Mouse (Mus musculus): ENCODE measurements around the gene Mrpl23. TPM values are rescaled to one million over a fixed set of nuclear protein-coding genes. Genes with fewer than 3 reads are reported as not detected.

The Mrpl23 gene
- polyA plus RNA-seq (2016; fragmentation: Nextera tagmentation; extraction: Ambion mirVana): 17.1 and 25.1 TPM in 2 replicates

GRCm38 (mm10) chr7:142532671-142533058 is at the start of gene Mrpl23:
Gene Mrpl23 (plus strand): TSS chr7:142532686.
- WGBS: 6% methylated on average over 17 of the region's 17 CpGs

GRCm38 (mm10) chr7:142483136-142483535 is 49.4 kb upstream of the Mrpl23 start:
- peak; percentile 91 for DNase-seq (ENCODE audit: low spot score)
- 12% methylated on average over 11 of the region's 11 CpGs for WGBS
- Histone ChIP-seq H3K9me3 (no peaks in the 10 kb centered on the region), H3K27ac (peak overlapping the region; percentile 99), H3K4me1 (peaks cover 95% of the 10 kb centered on the region), H3K36me3 (peaks cover 8% of the 10 kb centered on the region), H3K27me3 (ENCODE audit: insufficient read depth, poor library complexity, severe bottlenecking) (no peaks in the 10 kb centered on the region), H3K4me3 (no peak overlapping the region)

More at GRCm38 (mm10) chr7:142532671-142533058, at the start of gene Mrpl23:
- Histone ChIP-seq H3K27me3 (ENCODE audit: insufficient read depth, poor library complexity, severe bottlenecking) (no peaks in the 10 kb centered on the region), H3K27ac (peak within 1 kb of the TSS; percentile 96), H3K4me1 (peaks cover 68% of the 10 kb centered on the region), H3K4me3 (peak within 1 kb of the TSS; percentile 66), H3K36me3 (peaks cover 11% of the 10 kb centered on the region), H3K9me3 (no peaks in the 10 kb centered on the region)
- DNase-seq (ENCODE audit: low spot score): no peak

- Histone ChIP-seq H3K27me3 (ENCODE audit: insufficient read depth, poor library complexity, severe bottlenecking) (no peaks in the 10 kb centered on the region), H3K36me3 (peaks cover 23% of the 10 kb centered on the region), H3K9me3 (no peaks in the 10 kb centered on the region), H3K27ac (peak overlapping the region; percentile 99), H3K4me3 (no peak overlapping the region), H3K4me1 (peaks cover 88% of the 10 kb centered on the region)
- 63% methylated on average over 12 of the region's 12 CpGs for WGBS
- DNase-seq (ENCODE audit: low spot score): no peak
These were observed 47.7 kb upstream of the Mrpl23 start for GRCm38 (mm10) chr7:142484780-142485179.

GRCm38 (mm10) chr7:142486751-142487162 is 45.7 kb upstream of the Mrpl23 start:
- no peak for DNase-seq (ENCODE audit: low spot score)
- Histone ChIP-seq H3K4me1 (peaks cover 73% of the 10 kb centered on the region), H3K9me3 (no peaks in the 10 kb centered on the region), H3K4me3 (0 out of 2 replicates have a peak overlapping the region, but pooled peaks have one; percentile 19), H3K27ac (peak overlapping the region; percentile 99), H3K36me3 (peaks cover 43% of the 10 kb centered on the region), H3K27me3 (ENCODE audit: insufficient read depth, poor library complexity, severe bottlenecking) (no peaks in the 10 kb centered on the region)
- WGBS: 78% methylated on average over 8 of the region's 8 CpGs

- WGBS: 12% methylated on average over 9 of the region's 9 CpGs
- Histone ChIP-seq H3K27me3 (ENCODE audit: insufficient read depth, poor library complexity, severe bottlenecking) (no peaks in the 10 kb centered on the region), H3K27ac (peak overlapping the region; percentile 99), H3K9me3 (no peaks in the 10 kb centered on the region), H3K4me1 (peaks cover 73% of the 10 kb centered on the region), H3K36me3 (peaks cover 48% of the 10 kb centered on the region), H3K4me3 (peak overlapping the region; percentile 19; the same call in 1 of the 2 replicates)
- DNase-seq (ENCODE audit: low spot score): peak; percentile 90
These were observed 45.1 kb upstream of the Mrpl23 start for GRCm38 (mm10) chr7:142487341-142487859.

GRCm38 (mm10) chr7:142488053-142488452 is 44.4 kb upstream of the Mrpl23 start:
- no peaks in the 10 kb centered on the region for H3K27me3 ChIP-seq (ENCODE audit: insufficient read depth, poor library complexity, severe bottlenecking)
- peak overlapping the region; percentile 99 for H3K27ac ChIP-seq
- no peak for DNase-seq (ENCODE audit: low spot score)
- H3K36me3 ChIP-seq: peaks cover 48% of the 10 kb centered on the region
- no peak overlapping the region for H3K4me3 ChIP-seq
- WGBS: 80% methylated on average over 3 of the region's 3 CpGs
- H3K4me1 ChIP-seq: peaks cover 67% of the 10 kb centered on the region
- no peaks in the 10 kb centered on the region for H3K9me3 ChIP-seq

GRCm38 (mm10) chr7:142493535-142493934 is 39.0 kb upstream of the Mrpl23 start:
- H3K4me1 ChIP-seq: peaks cover 32% of the 10 kb centered on the region
- no peak for DNase-seq (ENCODE audit: low spot score)
- 68% methylated on average over 8 of the region's 8 CpGs for WGBS
- no peaks in the 10 kb centered on the region for H3K9me3 ChIP-seq
- peaks cover 37% of the 10 kb centered on the region for H3K36me3 ChIP-seq
- H3K27ac ChIP-seq: peak overlapping the region; percentile 65
- no peak overlapping the region for H3K4me3 ChIP-seq
- no peaks in the 10 kb centered on the region for H3K27me3 ChIP-seq (ENCODE audit: insufficient read depth, poor library complexity, severe bottlenecking)

- DNase-seq (ENCODE audit: low spot score): no peak
- WGBS: 81% methylated on average over 3 of the region's 3 CpGs
- peak overlapping the region; percentile 81 for H3K27ac ChIP-seq
- no peaks in the 10 kb centered on the region for H3K27me3 ChIP-seq (ENCODE audit: insufficient read depth, poor library complexity, severe bottlenecking)
- H3K36me3 ChIP-seq: peaks cover 11% of the 10 kb centered on the region; the same call in 1 of the 2 replicates
- no peaks in the 10 kb centered on the region for H3K9me3 ChIP-seq
- H3K4me1 ChIP-seq: peaks cover 41% of the 10 kb centered on the region
- no peak overlapping the region for H3K4me3 ChIP-seq
These were observed 36.3 kb upstream of the Mrpl23 start for GRCm38 (mm10) chr7:142496158-142496557.

- Histone ChIP-seq H3K27ac (peak overlapping the region; percentile 81), H3K9me3 (no peaks in the 10 kb centered on the region), H3K4me1 (peaks cover 36% of the 10 kb centered on the region), H3K36me3 (peaks cover 5% of the 10 kb centered on the region; the same call in 1 of the 2 replicates), H3K4me3 (no peak overlapping the region), H3K27me3 (ENCODE audit: insufficient read depth, poor library complexity, severe bottlenecking) (no peaks in the 10 kb centered on the region)
- DNase-seq (ENCODE audit: low spot score): no peak
- 76% methylated on average over 5 of the region's 5 CpGs for WGBS
These were observed 35.7 kb upstream of the Mrpl23 start for GRCm38 (mm10) chr7:142496800-142497199.

GRCm38 (mm10) chr7:142497775-142498174 is 34.7 kb upstream of the Mrpl23 start:
- H3K4me3 ChIP-seq: no peak overlapping the region
- WGBS: 84% methylated on average over 2 of the region's 2 CpGs
- no peaks in the 10 kb centered on the region; the same call in 1 of the 2 replicates for H3K36me3 ChIP-seq
- peaks cover 31% of the 10 kb centered on the region for H3K4me1 ChIP-seq
- no peaks in the 10 kb centered on the region for H3K27me3 ChIP-seq (ENCODE audit: insufficient read depth, poor library complexity, severe bottlenecking)
- H3K27ac ChIP-seq: peak overlapping the region; percentile 81
- no peaks in the 10 kb centered on the region for H3K9me3 ChIP-seq
- DNase-seq (ENCODE audit: low spot score): no peak

- H3K27ac ChIP-seq: peak within 1 kb of the TSS; percentile 81
- no peak within 1 kb of the TSS for H3K4me3 ChIP-seq
- no peaks in the 10 kb centered on the region; the same call in 1 of the 2 replicates for H3K36me3 ChIP-seq
- no peaks in the 10 kb centered on the region for H3K27me3 ChIP-seq (ENCODE audit: insufficient read depth, poor library complexity, severe bottlenecking)
- peaks cover 28% of the 10 kb centered on the region for H3K4me1 ChIP-seq
- no peaks in the 10 kb centered on the region for H3K9me3 ChIP-seq
- 86% methylated on average over 2 of the region's 2 CpGs for WGBS
- no peak for DNase-seq (ENCODE audit: low spot score)
These were observed 33.9 kb upstream of the Mrpl23 start, which contains the start of gene Tnnt3 for GRCm38 (mm10) chr7:142498575-142498974. Gene Tnnt3 (plus strand): TSS chr7:142498836.

- 20% methylated on average over 5 of the region's 5 CpGs for WGBS
- no peak overlapping the region for H3K4me3 ChIP-seq
- H3K27me3 ChIP-seq (ENCODE audit: insufficient read depth, poor library complexity, severe bottlenecking): no peaks in the 10 kb centered on the region
- H3K36me3 ChIP-seq: no peaks in the 10 kb centered on the region; the same call in 1 of the 2 replicates
- H3K9me3 ChIP-seq: no peaks in the 10 kb centered on the region
- DNase-seq (ENCODE audit: low spot score): no peak
- H3K4me1 ChIP-seq: peaks cover 30% of the 10 kb centered on the region
- H3K27ac ChIP-seq: peak overlapping the region; percentile 81
These were observed 33.3 kb upstream of the Mrpl23 start for GRCm38 (mm10) chr7:142499010-142499721.

GRCm38 (mm10) chr7:142500032-142500431 is 32.5 kb upstream of the Mrpl23 start:
- no peak for DNase-seq (ENCODE audit: low spot score)
- 74% methylated on average over 1 of the region's 1 CpGs for WGBS

More at GRCm38 (mm10) chr7:142500032-142500431, 32.5 kb upstream of the Mrpl23 start:
- Histone ChIP-seq H3K36me3 (no peaks in the 10 kb centered on the region; the same call in 1 of the 2 replicates), H3K27ac (peak overlapping the region; percentile 81), H3K4me3 (no peak overlapping the region), H3K27me3 (ENCODE audit: insufficient read depth, poor library complexity, severe bottlenecking) (no peaks in the 10 kb centered on the region), H3K4me1 (peaks cover 35% of the 10 kb centered on the region), H3K9me3 (no peaks in the 10 kb centered on the region)

All from heart, embryonic 10.5 days (tissue).